Mouse (Mus musculus): ENCODE measurements around the gene Myh10. TPM values are rescaled to one million over a fixed set of nuclear protein-coding genes. Genes with fewer than 3 reads are reported as not detected.

Myh10 gene
- polyA plus RNA-seq (2016; fragmentation: Nextera tagmentation; extraction: Ambion mirVana), result 219 and 235 TPM in 2 replicates

DNA sequence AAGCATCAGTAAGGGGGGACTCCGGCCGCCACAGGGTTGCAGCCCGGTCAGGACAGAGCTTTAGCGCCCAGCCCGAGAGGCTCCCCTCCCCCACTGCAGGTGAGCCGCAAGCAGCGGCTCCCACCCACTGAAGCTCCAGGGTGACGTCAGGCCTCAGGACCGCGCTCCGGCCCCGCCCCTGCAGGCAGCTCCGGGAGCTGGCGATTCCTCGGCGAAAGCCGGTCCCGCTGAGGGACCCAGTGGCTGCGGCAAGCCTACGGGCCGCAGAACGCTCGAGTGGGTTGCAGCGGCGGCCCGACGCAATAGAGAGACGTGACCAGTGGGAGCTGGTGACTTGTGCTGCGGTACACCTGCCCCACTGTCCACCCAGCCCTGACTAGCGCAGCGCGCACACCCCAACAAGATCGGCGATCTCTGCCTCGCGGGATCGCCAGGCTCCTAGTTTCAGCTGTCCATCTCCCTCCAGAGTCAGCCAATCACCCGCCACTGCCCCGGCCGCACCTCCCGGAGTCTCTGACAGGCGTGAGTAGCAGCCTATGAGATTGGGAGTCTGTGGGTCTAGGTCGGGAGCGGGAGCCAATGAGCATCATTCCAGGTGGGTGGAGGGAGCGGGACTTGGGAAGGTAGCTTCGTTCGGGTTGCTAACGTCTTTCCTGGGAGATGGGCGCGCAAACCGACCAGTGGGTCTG is at the start of gene Myh10:
TSS of gene Myh10 (plus strand) at position 239 of the 689 bp plus-strand sequence.
- Histone ChIP-seq H3K9ac (peak within 1 kb of the TSS; percentile 97), H3K4me3 (peak within 1 kb of the TSS; percentile 95), H3K4me2 (peak within 1 kb of the TSS; percentile 76), H3K4me1 (replicated peaks) (peaks cover 23% of the 10 kb centered on the region), H3K36me3 (no peaks in the 10 kb centered on the region), H3K9me3 (replicated peaks) (no peaks in the 10 kb centered on the region), H3K27ac (ENCODE audit: poor library complexity, severe bottlenecking) (peak within 1 kb of the TSS; percentile 99), H3K27me3 (replicated peaks) (no peaks in the 10 kb centered on the region)
- WGBS, result under 1% methylated on average over 51 of the region's 51 CpGs
- ATAC-seq (ENCODE audit: insufficient number of reproducible peaks, low FRiP score), result peak; percentile 98

DNA sequence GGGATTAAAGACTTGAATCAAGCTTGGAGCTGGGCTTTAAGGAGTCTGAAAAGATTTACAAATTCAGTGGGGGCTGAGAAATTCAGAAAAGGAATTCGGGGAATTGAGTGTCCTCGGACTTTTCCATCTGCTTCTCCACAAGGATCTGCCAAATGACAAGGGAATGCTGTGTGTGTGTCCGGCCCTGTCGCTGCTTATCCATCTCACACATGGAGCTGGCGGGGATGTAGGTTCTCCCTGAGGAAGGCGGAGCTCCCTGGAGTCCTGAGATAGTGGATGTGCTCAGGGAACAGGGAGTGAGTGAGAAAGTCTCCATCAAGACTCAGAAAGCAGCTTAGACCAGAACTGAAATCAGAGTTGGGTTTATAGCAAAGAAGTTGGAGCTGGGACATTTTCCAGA is 46.6 kb upstream of the Myh10 start:
- Histone ChIP-seq H3K4me3 (no peak overlapping the region), H3K4me1 (replicated peaks) (peaks cover 39% of the 10 kb centered on the region), H3K27me3 (replicated peaks) (no peaks in the 10 kb centered on the region), H3K4me2 (no peak overlapping the region), H3K36me3 (no peaks in the 10 kb centered on the region), H3K9me3 (replicated peaks) (peaks cover 4% of the 10 kb centered on the region; the same call in 1 of the 2 replicates), H3K9ac (no peak overlapping the region), H3K27ac (ENCODE audit: poor library complexity, severe bottlenecking) (peak overlapping the region; percentile 36; the same call in 1 of the 2 replicates)
- ATAC-seq (ENCODE audit: insufficient number of reproducible peaks, low FRiP score), result no peak
- 22% methylated on average over 6 of the region's 6 CpGs for WGBS

DNA sequence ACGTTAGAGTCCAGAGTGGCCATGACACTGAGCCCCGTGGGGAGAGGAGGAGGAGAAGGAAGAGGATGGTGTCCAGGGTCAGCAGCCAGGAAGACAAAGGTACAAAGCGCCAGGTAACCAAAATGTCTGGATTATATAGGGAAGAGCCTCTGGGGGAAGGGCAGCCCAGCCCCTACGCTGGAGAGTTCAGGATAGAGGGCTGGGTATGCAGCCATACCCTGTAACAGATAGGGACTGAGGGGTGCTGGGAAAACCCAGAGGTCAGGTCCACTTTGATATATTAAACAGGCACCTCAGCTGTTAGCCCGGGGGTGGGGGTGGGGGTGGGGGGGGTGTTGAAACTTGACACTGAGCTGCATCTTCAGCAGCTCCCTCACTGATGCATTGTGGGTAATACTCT is 43.6 kb upstream of the Myh10 start:
- H3K27ac ChIP-seq (ENCODE audit: poor library complexity, severe bottlenecking), result no peak overlapping the region
- no peak for ATAC-seq (ENCODE audit: insufficient number of reproducible peaks, low FRiP score)

DNA sequence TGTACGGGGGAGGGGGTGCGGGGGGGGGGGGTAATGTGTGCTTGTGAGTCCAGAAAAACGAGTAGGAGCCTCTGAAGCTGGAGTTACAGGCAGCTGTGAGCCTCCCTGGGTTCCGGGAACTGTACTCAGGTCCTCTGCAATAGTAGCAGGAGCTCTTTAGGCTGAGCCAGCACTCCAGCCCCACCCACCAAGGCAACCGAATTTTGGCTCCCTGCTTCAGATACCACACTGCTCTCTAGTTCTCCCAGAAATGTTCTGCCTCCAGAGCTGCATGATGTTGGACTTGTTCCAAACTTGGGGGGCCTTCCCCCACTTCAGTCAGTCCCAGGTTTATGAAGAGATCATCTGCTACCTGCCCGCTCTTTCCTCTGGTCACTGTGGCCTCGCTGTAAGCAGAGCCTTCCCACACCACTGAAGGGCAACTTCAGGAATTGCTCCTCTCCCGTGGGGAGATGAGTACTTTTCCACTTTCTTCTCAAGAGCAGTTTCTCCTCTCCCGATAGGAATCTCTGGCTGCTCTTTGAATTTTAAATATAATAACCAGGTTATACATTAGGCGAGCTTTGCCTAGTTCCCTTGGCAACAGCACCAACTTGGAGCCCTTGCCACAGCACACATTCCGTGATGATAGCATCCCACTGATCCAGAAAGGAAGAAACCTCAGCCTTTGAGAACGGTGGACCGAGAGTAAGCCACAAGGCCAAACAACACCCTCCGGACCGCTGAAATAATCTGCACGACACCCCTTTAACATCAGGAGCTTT is 42.8 kb upstream of the Myh10 start:
- Histone ChIP-seq H3K9ac (no peak overlapping the region), H3K9me3 (replicated peaks) (no peaks in the 10 kb centered on the region), H3K27me3 (replicated peaks) (no peaks in the 10 kb centered on the region), H3K4me2 (no peak overlapping the region), H3K4me1 (replicated peaks) (peaks cover 38% of the 10 kb centered on the region), H3K36me3 (no peaks in the 10 kb centered on the region), H3K27ac (ENCODE audit: poor library complexity, severe bottlenecking) (no peak overlapping the region), H3K4me3 (no peak overlapping the region)
- 76% methylated on average over 16 of the region's 16 CpGs for WGBS
- no peak for ATAC-seq (ENCODE audit: insufficient number of reproducible peaks, low FRiP score)

More for the DNA sequence above, 43.6 kb upstream of the Myh10 start:
- H3K9me3 ChIP-seq (replicated peaks), result no peaks in the 10 kb centered on the region
- H3K4me3 ChIP-seq, result no peak overlapping the region
- H3K27me3 ChIP-seq (replicated peaks), result no peaks in the 10 kb centered on the region
- H3K4me1 ChIP-seq (replicated peaks), result peaks cover 34% of the 10 kb centered on the region
- WGBS, result 56% methylated on average over 5 of the region's 5 CpGs
- H3K4me2 ChIP-seq, result no peak overlapping the region
- H3K9ac ChIP-seq, result no peak overlapping the region
- H3K36me3 ChIP-seq, result no peaks in the 10 kb centered on the region

DNA sequence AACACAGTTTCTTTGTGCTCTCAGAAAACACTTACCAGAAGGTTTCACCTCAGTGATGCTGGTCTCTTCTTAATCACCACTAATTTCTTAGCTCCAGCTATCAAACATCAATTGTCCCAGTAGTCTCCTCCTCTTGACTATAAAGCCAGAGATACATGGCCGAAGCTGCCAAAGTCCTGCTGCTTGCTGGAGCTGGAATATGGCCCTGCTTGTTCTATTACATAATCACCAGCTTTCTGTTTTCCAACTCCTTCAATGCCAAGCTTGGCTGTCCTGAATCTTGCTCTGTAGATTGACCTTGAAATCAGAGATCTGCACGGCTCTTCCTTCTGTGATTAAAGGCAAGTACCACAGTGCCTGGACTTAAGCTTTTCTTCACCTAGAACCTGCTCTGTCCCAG is 39.8 kb upstream of the Myh10 start:
- ATAC-seq (ENCODE audit: insufficient number of reproducible peaks, low FRiP score), result no peak
- peaks cover 44% of the 10 kb centered on the region for H3K4me1 ChIP-seq (replicated peaks)
- H3K27me3 ChIP-seq (replicated peaks), result no peaks in the 10 kb centered on the region
- H3K4me2 ChIP-seq, result no peak overlapping the region
- H3K9ac ChIP-seq, result no peak overlapping the region
- H3K9me3 ChIP-seq (replicated peaks), result no peaks in the 10 kb centered on the region
- 77% methylated on average over 2 of the region's 2 CpGs for WGBS
- H3K27ac ChIP-seq (ENCODE audit: poor library complexity, severe bottlenecking), result no peak overlapping the region
- no peak overlapping the region for H3K4me3 ChIP-seq
- no peaks in the 10 kb centered on the region for H3K36me3 ChIP-seq

- Histone ChIP-seq H3K27me3 (replicated peaks) (no peaks in the 10 kb centered on the region), H3K9me3 (replicated peaks) (no peaks in the 10 kb centered on the region), H3K4me1 (replicated peaks) (peaks cover 60% of the 10 kb centered on the region), H3K27ac (ENCODE audit: poor library complexity, severe bottlenecking) (peak overlapping the region; percentile 97), H3K4me3 (no peak overlapping the region), H3K36me3 (no peaks in the 10 kb centered on the region), H3K4me2 (no peak overlapping the region), H3K9ac (no peak overlapping the region)
- no peak for ATAC-seq (ENCODE audit: insufficient number of reproducible peaks, low FRiP score)
- WGBS, result 66% methylated on average over 1 of the region's 1 CpGs
Observed at GRCm38 (mm10) chr11:68655524-68655923, 35.8 kb upstream of the Myh10 start.

GRCm38 (mm10) chr11:68656887-68657685 is 34.3 kb upstream of the Myh10 start:
- 22% methylated on average over 6 of the region's 6 CpGs for WGBS
- no peak overlapping the region for H3K9ac ChIP-seq
- peaks cover 63% of the 10 kb centered on the region for H3K4me1 ChIP-seq (replicated peaks)
- no peaks in the 10 kb centered on the region for H3K27me3 ChIP-seq (replicated peaks)
- H3K36me3 ChIP-seq, result no peaks in the 10 kb centered on the region
- H3K27ac ChIP-seq (ENCODE audit: poor library complexity, severe bottlenecking), result peak overlapping the region; percentile 97
- H3K4me2 ChIP-seq, result peak overlapping the region; percentile 17; the same call in 1 of the 2 replicates
- H3K9me3 ChIP-seq (replicated peaks), result no peaks in the 10 kb centered on the region
- ATAC-seq (ENCODE audit: insufficient number of reproducible peaks, low FRiP score), result no peak
- no peak overlapping the region for H3K4me3 ChIP-seq

- 11% methylated on average over 9 of the region's 9 CpGs for WGBS
- H3K4me1 ChIP-seq (replicated peaks), result peaks cover 63% of the 10 kb centered on the region
Observed at GRCm38 (mm10) chr11:68657811-68658210, 33.5 kb upstream of the Myh10 start.

GRCm38 (mm10) chr11:68665331-68665730 is 26.0 kb upstream of the Myh10 start:
- ATAC-seq (ENCODE audit: insufficient number of reproducible peaks, low FRiP score), result no peak
- Histone ChIP-seq H3K4me2 (no peak overlapping the region), H3K9ac (no peak overlapping the region), H3K36me3 (no peaks in the 10 kb centered on the region), H3K27me3 (replicated peaks) (no peaks in the 10 kb centered on the region), H3K4me1 (replicated peaks) (peaks cover 8% of the 10 kb centered on the region), H3K27ac (ENCODE audit: poor library complexity, severe bottlenecking) (peak overlapping the region; percentile 80), H3K4me3 (no peak overlapping the region), H3K9me3 (replicated peaks) (peaks cover 9% of the 10 kb centered on the region)
- 49% methylated on average over 2 of the region's 2 CpGs for WGBS

More at GRCm38 (mm10) chr11:68657811-68658210, 33.5 kb upstream of the Myh10 start:
- Histone ChIP-seq H3K4me3 (no peak overlapping the region), H3K27ac (ENCODE audit: poor library complexity, severe bottlenecking) (peak overlapping the region; percentile 97), H3K9ac (no peak overlapping the region), H3K4me2 (peak overlapping the region; percentile 17; the same call in 1 of the 2 replicates), H3K36me3 (no peaks in the 10 kb centered on the region), H3K9me3 (replicated peaks) (no peaks in the 10 kb centered on the region), H3K27me3 (replicated peaks) (no peaks in the 10 kb centered on the region)
- peak; percentile 89 for ATAC-seq (ENCODE audit: insufficient number of reproducible peaks, low FRiP score)

- Histone ChIP-seq H3K36me3 (no peaks in the 10 kb centered on the region), H3K9ac (no peak overlapping the region), H3K27ac (ENCODE audit: poor library complexity, severe bottlenecking) (no peak overlapping the region), H3K27me3 (replicated peaks) (no peaks in the 10 kb centered on the region), H3K4me3 (no peak overlapping the region), H3K4me2 (no peak overlapping the region), H3K9me3 (replicated peaks) (peaks cover 9% of the 10 kb centered on the region), H3K4me1 (replicated peaks) (peaks cover 5% of the 10 kb centered on the region)
- no peak for ATAC-seq (ENCODE audit: insufficient number of reproducible peaks, low FRiP score)
- 72% methylated on average over 2 of the region's 2 CpGs for WGBS
Observed at GRCm38 (mm10) chr11:68666210-68666609, 25.1 kb upstream of the Myh10 start.

Measured in heart, embryonic 12.5 days (tissue).